Mouse (Mus musculus) lung, embryonic 16.5 days (tissue): ENCODE measurements at regions not wholly inside any gene's neighbourhood (a gene's known extent, or its start where the extent isn't known, plus 50 kb on each side); places are given as distances from the start of the nearest gene placed in this dataset.

Experiments
- ATAC-seq: fragments of 200-750 bp; cut with Nextera tagmentation; 2 replicates; pipeline ENCODE4 v1.8.0; 2017; ENCODE audit warnings: low read depth, mild to moderate bottlenecking, moderate library complexity
- H3K27ac ChIP-seq: fragments of 300-500 bp; sonication (generic); 2 replicates; pipeline ENCODE4 v1.5.1; 2014; ENCODE audit warnings: mild to moderate bottlenecking, control low read depth, low read length
- H3K27me3 ChIP-seq: fragments of 300-500 bp; sonication (generic); 2 replicates; pipeline ENCODE4 v1.6.1; 2014; ENCODE audit warnings: low read depth, low read length, mixed read lengths; ENCODE audit not compliant: control insufficient read depth, insufficient read depth
- H3K36me3 ChIP-seq: fragments of 300-500 bp; sonication (generic); 2 replicates; pipeline ENCODE4 v1.6.1; 2014; ENCODE audit warnings: low read length; ENCODE audit not compliant: control insufficient read depth, insufficient read depth
- H3K4me1 ChIP-seq: fragments of 300-500 bp; sonication (generic); replicated peaks from 2 replicates; pipeline ENCODE4 v1.6.1; 2014; ENCODE audit warnings: low read length, mixed read lengths; ENCODE audit not compliant: control insufficient read depth, insufficient read depth
- H3K4me2 ChIP-seq: fragments of 300-500 bp; sonication (generic); 2 replicates; pipeline ENCODE4 v1.6.1; 2014; ENCODE audit warnings: low read depth, low read length, control low read depth
- H3K4me3 ChIP-seq: fragments of 300-500 bp; sonication (generic); 2 replicates; pipeline ENCODE4 v1.5.1; 2014; ENCODE audit warnings: mild to moderate bottlenecking, low read length, control low read depth
- H3K9ac ChIP-seq: fragments of 300-500 bp; sonication (generic); 2 replicates; pipeline ENCODE4 v1.6.1; 2014; ENCODE audit warnings: low read length, control low read depth
- H3K9me3 ChIP-seq: fragments of 300-500 bp; sonication (generic); 2 replicates; pipeline ENCODE4 v1.6.1; 2016; ENCODE audit warnings: low read length; ENCODE audit not compliant: control insufficient read depth
- WGBS: fragments of 180-500 bp; shearing (Covaris S2); extraction: QIAGEN DNeasy Blood & Tissue Kit; methylation state at CpG from one replicate; pipeline ENCODE4 v1.1.7; 2014; 5-methylcytosine and 5-hydroxymethylcytosine counted together

DNA sequence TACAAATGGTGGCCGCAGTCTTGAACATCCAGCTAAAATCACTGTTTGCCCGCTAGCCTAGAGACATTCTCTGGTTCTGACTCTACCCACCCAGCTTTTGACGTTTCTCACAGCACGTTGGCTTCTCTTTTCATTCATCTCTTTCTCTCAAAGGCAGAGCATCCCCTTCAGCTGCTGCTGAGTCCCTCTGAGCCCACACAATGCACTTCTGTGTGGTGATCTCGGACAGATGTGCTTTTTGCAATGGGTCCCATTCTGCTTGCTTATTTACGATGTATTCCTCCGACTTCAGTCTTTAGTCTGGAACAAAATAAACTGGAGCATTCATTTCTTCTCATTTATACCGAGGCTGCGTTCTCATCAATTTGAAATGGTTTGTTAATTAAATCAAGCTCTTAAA is 66.2 kb upstream of the Cav2 start:
- H3K36me3 ChIP-seq: no peaks in the 10 kb centered on the region
- 0 out of 2 replicates have a peak, but pooled peaks cover 2% of the 10 kb centered on the region for H3K4me1 ChIP-seq
- H3K4me3 ChIP-seq: no peak overlapping the region
- H3K4me2 ChIP-seq: no peak overlapping the region
- no peak overlapping the region for H3K9ac ChIP-seq
- no peak overlapping the region for H3K27ac ChIP-seq
- H3K27me3 ChIP-seq: no peaks in the 10 kb centered on the region
- WGBS: 82% methylated on average over 9 of the region's 9 CpGs
- H3K9me3 ChIP-seq: no peaks in the 10 kb centered on the region
- no peak for ATAC-seq

DNA sequence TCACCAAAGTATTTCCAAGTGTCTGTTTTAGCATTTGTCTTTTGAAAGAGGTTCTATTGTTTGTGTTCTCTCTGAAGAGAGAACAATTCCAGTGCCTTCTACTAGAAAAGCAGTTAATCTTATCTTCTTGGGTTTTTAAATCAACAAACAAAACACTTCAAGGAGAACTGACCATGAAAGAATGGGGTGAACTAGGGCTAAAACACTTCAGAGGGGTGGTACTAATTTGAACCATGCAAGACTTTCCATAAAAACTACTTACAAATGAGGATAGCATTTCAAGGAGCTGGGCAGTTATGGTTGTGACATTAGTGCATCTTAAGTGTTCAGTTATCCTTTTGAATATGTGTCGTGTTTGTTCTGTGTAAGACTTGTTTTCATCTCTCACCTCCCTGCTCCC is 64.5 kb upstream of the Cav2 start:
- WGBS: 66% methylated on average over 1 of the region's 1 CpGs
- no peak overlapping the region for H3K4me2 ChIP-seq
- H3K9me3 ChIP-seq: no peaks in the 10 kb centered on the region
- H3K27me3 ChIP-seq: no peaks in the 10 kb centered on the region
- H3K4me3 ChIP-seq: no peak overlapping the region
- H3K27ac ChIP-seq: no peak overlapping the region
- ATAC-seq: no peak
- no peaks in the 10 kb centered on the region for H3K36me3 ChIP-seq
- 0 out of 2 replicates have a peak, but pooled peaks cover 2% of the 10 kb centered on the region for H3K4me1 ChIP-seq
- no peak overlapping the region for H3K9ac ChIP-seq

DNA sequence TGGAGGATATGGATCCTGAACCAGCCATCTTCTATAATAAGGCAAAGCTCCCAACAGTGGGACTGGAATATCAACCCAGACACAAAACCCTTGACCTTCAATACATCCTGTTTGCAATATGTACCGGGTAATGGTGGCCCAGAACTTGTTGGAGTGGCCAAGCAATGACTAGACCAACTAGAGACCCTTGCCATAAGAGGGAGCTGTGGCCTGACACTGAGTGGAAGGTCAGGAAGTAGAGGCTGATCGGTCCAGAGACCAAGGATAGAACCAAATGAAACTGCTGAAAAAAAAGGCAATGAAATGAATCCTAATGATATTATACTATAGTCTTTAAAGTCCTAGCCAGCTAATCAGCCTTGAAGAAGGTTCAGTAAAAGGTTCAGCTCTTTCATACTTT is 57.2 kb upstream of the Cav2 start:
- Histone ChIP-seq H3K9me3 (no peaks in the 10 kb centered on the region), H3K36me3 (no peaks in the 10 kb centered on the region), H3K27ac (no peak overlapping the region), H3K4me3 (no peak overlapping the region), H3K27me3 (no peaks in the 10 kb centered on the region), H3K9ac (no peak overlapping the region), H3K4me1 (no peaks in the 10 kb centered on the region), H3K4me2 (no peak overlapping the region)
- WGBS: 72% methylated on average over 2 of the region's 2 CpGs
- ATAC-seq: no peak

DNA sequence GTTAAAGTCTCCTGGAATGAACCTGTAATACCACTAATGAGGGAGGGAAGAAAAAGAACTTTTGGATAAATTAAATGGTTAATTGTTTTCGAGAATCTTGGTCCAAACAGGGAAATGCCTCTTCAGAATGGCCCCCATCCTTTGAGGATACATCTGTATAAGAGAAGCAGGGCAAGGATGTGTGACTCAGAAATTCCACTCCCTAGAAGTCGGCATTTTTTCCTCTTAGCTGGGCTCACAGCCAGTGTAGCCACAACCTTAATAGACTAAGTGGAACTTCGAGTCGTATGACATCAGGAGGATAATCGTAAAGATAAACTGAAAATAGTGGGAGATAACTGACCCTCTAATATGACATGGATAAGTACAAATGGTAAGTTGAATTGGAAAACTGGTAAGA is 56.1 kb upstream of the Cav2 start:
- no peaks in the 10 kb centered on the region for H3K9me3 ChIP-seq
- H3K36me3 ChIP-seq: no peaks in the 10 kb centered on the region
- H3K27me3 ChIP-seq: no peaks in the 10 kb centered on the region
- H3K9ac ChIP-seq: no peak overlapping the region
- H3K4me2 ChIP-seq: no peak overlapping the region
- H3K4me1 ChIP-seq: no peaks in the 10 kb centered on the region
- H3K27ac ChIP-seq: no peak overlapping the region
- ATAC-seq: no peak
- no peak overlapping the region for H3K4me3 ChIP-seq
- WGBS: 41% methylated on average over 5 of the region's 5 CpGs

GRCm38 (mm10) chr6:17226483-17226882 is 54.5 kb upstream of the Cav2 start:
- Histone ChIP-seq H3K36me3 (no peaks in the 10 kb centered on the region), H3K4me1 (no peaks in the 10 kb centered on the region), H3K27ac (no peak overlapping the region), H3K9ac (no peak overlapping the region), H3K4me3 (no peak overlapping the region), H3K9me3 (no peaks in the 10 kb centered on the region), H3K27me3 (no peaks in the 10 kb centered on the region), H3K4me2 (no peak overlapping the region)
- WGBS: 75% methylated on average over 6 of the region's 6 CpGs
- ATAC-seq: no peak
